Mouse (Mus musculus) hindlimb bud, embryonic 11.5 days (tissue): ENCODE results near the gene Ccdc24.
A peak's percentile ranks its signal among the peaks of the same experiment; 100 is the strongest.

Source experiments
- DNase-seq: peaks from one replicate; pipeline ENCODE4 v3.0.0-alpha.2; 2012; ENCODE audit warnings: low read depth, low spot score; ENCODE audit errors: extremely low spot score

The Ccdc24 gene

GRCm38 (mm10) chr4:117893376-117893775 lies 21.0 kb upstream of the Ccdc24 start:
- DNase-seq: no peak

GRCm38 (mm10) chr4:117891738-117892161 lies 19.4 kb upstream of the Ccdc24 start, which contains the start of gene Dph2:
Gene Dph2 (minus strand): TSS chr4:117892032.
- DNase-seq: peak; percentile 88

- DNase-seq: no peak
Measured at GRCm38 (mm10) chr4:117890750-117891149, 18.4 kb upstream of the Ccdc24 start.

- no peak for DNase-seq
Measured at GRCm38 (mm10) chr4:117890031-117890430, 17.7 kb upstream of the Ccdc24 start.

GRCm38 (mm10) chr4:117889471-117889870 lies 17.1 kb upstream of the Ccdc24 start:
- DNase-seq: no peak

GRCm38 (mm10) chr4:117887920-117888319 lies 15.6 kb upstream of the Ccdc24 start:
- no peak for DNase-seq

- DNase-seq: peak; percentile 53
Measured at GRCm38 (mm10) chr4:117887133-117887532, 14.8 kb upstream of the Ccdc24 start, which contains the start of gene Atp6v0b. Gene Atp6v0b (minus strand): TSS chr4:117887333.

- no peak for DNase-seq
Measured at GRCm38 (mm10) chr4:117886644-117887043, 14.3 kb upstream of the Ccdc24 start.

- no peak for DNase-seq
Measured at GRCm38 (mm10) chr4:117885994-117886393, 13.6 kb upstream of the Ccdc24 start.

GRCm38 (mm10) chr4:117885093-117885492 lies 12.7 kb upstream of the Ccdc24 start:
- DNase-seq: no peak

- DNase-seq: no peak
Measured at GRCm38 (mm10) chr4:117884146-117884545, 11.8 kb upstream of the Ccdc24 start.

GRCm38 (mm10) chr4:117882701-117883691 lies 10.6 kb upstream of the Ccdc24 start, which contains the start of gene B4galt2:
Gene B4galt2 (minus strand): TSS chr4:117883487.
- no peak for DNase-seq

- no peak for DNase-seq
Measured at GRCm38 (mm10) chr4:117878703-117879102, 6.3 kb upstream of the Ccdc24 start.

- DNase-seq: no peak
Measured at GRCm38 (mm10) chr4:117878301-117878700, 5.9 kb upstream of the Ccdc24 start.

- DNase-seq: no peak
Measured at GRCm38 (mm10) chr4:117873615-117874014, 1.3 kb upstream of the Ccdc24 start.

- no peak for DNase-seq
Measured at GRCm38 (mm10) chr4:117871787-117872186, 570 bp downstream of the Ccdc24 start.

GRCm38 (mm10) chr4:117870437-117870836 lies 1.9 kb downstream of the Ccdc24 start:
- DNase-seq: no peak

GRCm38 (mm10) chr4:117869317-117869716 lies 3.0 kb downstream of the Ccdc24 start:
- DNase-seq: no peak

GRCm38 (mm10) chr4:117867823-117868222 lies 4.5 kb downstream of the Ccdc24 start:
- no peak for DNase-seq

GRCm38 (mm10) chr4:117867000-117867399 lies 5.4 kb downstream of the Ccdc24 start:
- DNase-seq: no peak

GRCm38 (mm10) chr4:117866083-117866482 lies 6.3 kb downstream of the Ccdc24 start:
- no peak for DNase-seq

GRCm38 (mm10) chr4:117862823-117863222 lies 9.5 kb downstream of the Ccdc24 start:
- no peak for DNase-seq
